Mouse (Mus musculus): ENCODE results near the gene B4galt2.

DNA sequence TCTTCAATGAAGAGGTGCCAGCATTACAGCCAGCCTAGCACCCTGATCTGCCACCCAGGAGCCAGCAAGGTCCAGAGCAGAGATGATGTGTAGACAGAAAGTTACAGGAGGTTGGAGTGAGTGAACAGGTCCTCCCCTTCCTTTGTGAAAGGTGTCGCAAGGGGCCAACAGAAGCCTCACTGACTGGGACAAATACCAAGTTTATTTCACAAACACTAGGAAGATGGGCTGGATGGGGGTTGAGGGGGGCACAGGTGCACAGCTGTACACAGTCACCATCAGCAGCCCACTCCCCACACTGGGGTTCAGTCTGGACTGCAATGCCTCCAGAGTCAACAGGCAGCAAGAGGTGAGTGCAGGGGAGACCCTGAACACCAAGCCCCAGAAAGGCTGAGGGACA, 859 bp upstream of the B4galt2 start:
- TF ChIP-seq CTCF (IDR thresholded peaks at IDR 0.05 in 2 of 3, conservative IDR thresholded peaks at IDR 0.05 in 1 of 3; ENCODE audit: control insufficient read depth in 1 of 3, insufficient read depth in 1 of 3, low read depth in 2 of 3, low read length in 3 of 3, poor library complexity in 1 of 3, severe bottlenecking in 1 of 3) = no peak
- no peak for TF ChIP-seq EP300 (IDR thresholded peaks at IDR 0.05; ENCODE audit: low read depth in 1 of 2, low read length in 2 of 2)
- no peak for TF ChIP-seq UBTF (IDR thresholded peaks at IDR 0.05; ENCODE audit: borderline replicate concordance, insufficient read depth, low read depth, low read length)
- TF ChIP-seq POLR2AphosphoS2 (IDR thresholded peaks at IDR 0.05; ENCODE audit: low read length) = no peak
- TF ChIP-seq BHLHE40 (IDR thresholded peaks at IDR 0.05; ENCODE audit: borderline replicate concordance, low read depth, low read length) = no peak
- no peak for TF ChIP-seq MAFK (IDR thresholded peaks at IDR 0.05; ENCODE audit: borderline replicate concordance, low read depth, low read length)
- TF ChIP-seq TCF12 (IDR thresholded peaks at IDR 0.05; ENCODE audit: low read depth, low read length) = no peak
- TF ChIP-seq MYC (IDR thresholded peaks at IDR 0.05; ENCODE audit: low read depth, low read length) = no peak
- TF ChIP-seq CHD2 (IDR thresholded peaks at IDR 0.05; ENCODE audit: low read length) = no peak
- no peak for TF ChIP-seq ETS1 (IDR thresholded peaks at IDR 0.05; ENCODE audit: low read depth, low read length)
- TF ChIP-seq MAX (IDR thresholded peaks at IDR 0.05; ENCODE audit: low read length) = no peak
- no peak for TF ChIP-seq USF2 (IDR thresholded peaks at IDR 0.05; ENCODE audit: borderline replicate concordance in 1 of 2, insufficient read depth in 1 of 2, low read depth in 1 of 2, low read length in 2 of 2)
- no peak for TF ChIP-seq POLR2A (IDR thresholded peaks at IDR 0.05; ENCODE audit: control insufficient read depth in 1 of 2, insufficient read depth in 1 of 2, low read depth in 1 of 2, low read length in 2 of 2, poor library complexity in 1 of 2)
- TF ChIP-seq HCFC1 (IDR thresholded peaks at IDR 0.05; ENCODE audit: low read depth, low read length) = no peak
